Mouse (Mus musculus): Measurements from ENCODE around the gene Ndufaf8. TPM values are rescaled to one million over a fixed set of nuclear protein-coding genes. Genes with fewer than 3 reads are reported as not detected.

Ndufaf8 gene
- polyA plus RNA-seq, 1 experiment: 18.0 TPM

- Histone ChIP-seq H3K27ac (ENCODE audit: insufficient read depth, low read length) (no peak overlapping the region), H3K4me3 (ENCODE audit: insufficient read depth, low read length) (no peak overlapping the region)
- no peak for TF ChIP-seq CTCF (IDR thresholded peaks at IDR 0.05; ENCODE audit: borderline replicate concordance, insufficient read depth, low read length)
- no peak for TF ChIP-seq POLR2A (IDR thresholded peaks at IDR 0.05; ENCODE audit: low read depth, low read length)
These were observed 45.2 kb downstream of the Ndufaf8 start for GRCm38 (mm10) chr11:120143708-120144497.

GRCm38 (mm10) chr11:120148201-120148855, 49.6 kb downstream of the Ndufaf8 start:
- TF ChIP-seq POLR2A (IDR thresholded peaks at IDR 0.05; ENCODE audit: low read depth, low read length) (no peak), CTCF (IDR thresholded peaks at IDR 0.05; ENCODE audit: borderline replicate concordance, insufficient read depth, low read length) (no peak)
- H3K4me3 ChIP-seq (ENCODE audit: insufficient read depth, low read length): no peak overlapping the region
- no peak overlapping the region for H3K27ac ChIP-seq (ENCODE audit: insufficient read depth, low read length)
- H3K4me1 ChIP-seq (ENCODE audit: control insufficient read depth, insufficient read depth, low read length): no peaks in the 10 kb centered on the region

More at GRCm38 (mm10) chr11:120143708-120144497, 45.2 kb downstream of the Ndufaf8 start:
- H3K4me1 ChIP-seq (ENCODE audit: control insufficient read depth, insufficient read depth, low read length): no peaks in the 10 kb centered on the region

- TF ChIP-seq POLR2A (IDR thresholded peaks at IDR 0.05; ENCODE audit: low read depth, low read length) (no peak), CTCF (IDR thresholded peaks at IDR 0.05; ENCODE audit: borderline replicate concordance, insufficient read depth, low read length) (no peak)
- Histone ChIP-seq H3K27ac (ENCODE audit: insufficient read depth, low read length) (peak overlapping the region; percentile 27; the same call in 1 of the 2 replicates), H3K4me3 (ENCODE audit: insufficient read depth, low read length) (peak overlapping the region; percentile 85), H3K4me1 (ENCODE audit: control insufficient read depth, insufficient read depth, low read length) (no peaks in the 10 kb centered on the region)
These were observed 50.9 kb downstream of the Ndufaf8 start for GRCm38 (mm10) chr11:120149510-120150200.

Other genes with a start within 250 kb of the Ndufaf8 start
- gene Chmp6, start 185.5 kb upstream of the Ndufaf8 start, polyA plus RNA-seq (2011; ENCODE audit: insufficient read length, low read depth, missing spikeins): 29.5 and 30.3 TPM in 2 replicates
- gene Baiap2, start 156.2 kb upstream of the Ndufaf8 start, polyA plus RNA-seq (2011; ENCODE audit: insufficient read length, low read depth, missing spikeins): 27.4 and 29.5 TPM in 2 replicates
- gene Aatk, start 51.8 kb upstream of the Ndufaf8 start, polyA plus RNA-seq (2011; ENCODE audit: insufficient read length, low read depth, missing spikeins): 0.19 TPM in 1 of 2 replicates, not detected in the other
- 7.4 and 10.1 TPM in 2 replicates for gene Cep131, start 12.1 kb upstream of the Ndufaf8 start, polyA plus RNA-seq (2011; ENCODE audit: insufficient read length, low read depth, missing spikeins)
- gene Tepsin, start 197 bp upstream of the Ndufaf8 start, polyA plus RNA-seq (2011; ENCODE audit: insufficient read length, low read depth, missing spikeins): 12.2 and 13.1 TPM in 2 replicates
- gene Slc38a10, start 52.4 kb downstream of the Ndufaf8 start, polyA plus RNA-seq (2011; ENCODE audit: insufficient read length, low read depth, missing spikeins): 107 and 113 TPM in 2 replicates
- gene Bahcc1, start 134.0 kb downstream of the Ndufaf8 start, polyA plus RNA-seq (2011; ENCODE audit: insufficient read length, low read depth, missing spikeins): 17.9 and 18.6 TPM in 2 replicates
- 5,586 and 6,404 TPM in 2 replicates for gene Actg1, start 249.6 kb downstream of the Ndufaf8 start, polyA plus RNA-seq (2011; ENCODE audit: insufficient read length, low read depth, missing spikeins)